Mouse (Mus musculus) lung, embryonic 15.5 days (tissue): Measurements from ENCODE around the gene Fbxw19. TPM values are rescaled to one million over a fixed set of nuclear protein-coding genes. Genes with fewer than 3 reads are reported as not detected.
"Not testable (repeated sequence)": the region's sequence is repeated elsewhere in the genome, so short reads cannot be mapped to it uniquely, and the experiment has no call there.

Source experiments
- ATAC-seq: fragments of 200-750 bp; cut with Nextera tagmentation; 2 replicates; pipeline ENCODE4 v1.8.0; 2017; ENCODE audit warnings: moderate number of reproducible peaks, borderline replicate concordance; ENCODE audit not compliant: low FRiP score, low TSS enrichment; ENCODE audit errors: extremely low read depth
- H3K27ac ChIP-seq: fragments of 300-500 bp; sonication (generic); 2 replicates; pipeline ENCODE4 v1.5.1; 2015; ENCODE audit warnings: moderate library complexity, mild to moderate bottlenecking, inconsistent platforms
- H3K27me3 ChIP-seq: fragments of 300-500 bp; sonication (generic); 2 replicates; pipeline ENCODE4 v1.6.1; 2015; ENCODE audit warnings: inconsistent platforms
- H3K36me3 ChIP-seq: fragments of 300-500 bp; sonication (generic); 2 replicates; pipeline ENCODE4 v1.6.1; 2015; ENCODE audit warnings: inconsistent platforms
- H3K4me1 ChIP-seq: fragments of 300-500 bp; sonication (generic); 2 replicates; pipeline ENCODE4 v1.6.1; 2015; ENCODE audit warnings: inconsistent platforms
- H3K4me2 ChIP-seq: fragments of 300-500 bp; sonication (generic); 2 replicates; pipeline ENCODE4 v1.6.1; 2015; ENCODE audit warnings: inconsistent platforms, mild to moderate bottlenecking, moderate library complexity
- H3K4me3 ChIP-seq: fragments of 300-500 bp; sonication (generic); 2 replicates; pipeline ENCODE4 v1.5.1; 2015; ENCODE audit warnings: mild to moderate bottlenecking, inconsistent platforms
- H3K9ac ChIP-seq: fragments of 300-500 bp; sonication (generic); 2 replicates; pipeline ENCODE4 v1.6.1; 2015; ENCODE audit warnings: inconsistent platforms
- H3K9me3 ChIP-seq: fragments of 300-500 bp; sonication (generic); 2 replicates; pipeline ENCODE4 v1.6.1; 2016; ENCODE audit warnings: inconsistent platforms
- WGBS: fragments of 180-500 bp; shearing (Covaris S2); methylation state at CpG from one replicate; pipeline ENCODE4 v1.1.7; 2015; 5-methylcytosine and 5-hydroxymethylcytosine counted together
- polyA plus RNA-seq: library from polyadenylated mRNA; unstranded; fragments of >200 nt; fragmentation: Nextera tagmentation; extraction: Ambion mirVana; gene quantifications from 2 replicates; pipeline ENCODE4 v1.2.1, GENCODE M21; 2015

Fbxw19 gene
- not detected in 2 replicates for polyA plus RNA-seq

- 55% methylated on average over 1 of the region's 1 CpGs for WGBS
- not testable (repeated sequence) for H3K27ac ChIP-seq, H3K36me3 ChIP-seq, H3K9ac ChIP-seq, H3K9me3 ChIP-seq, H3K27me3 ChIP-seq, H3K4me2 ChIP-seq, ATAC-seq, H3K4me3 ChIP-seq, H3K4me1 ChIP-seq
Measured at GRCm38 (mm10) chr9:109495775-109496174, at the start of gene Fbxw19. Gene Fbxw19 (minus strand): TSS chr9:109495875.

GRCm38 (mm10) chr9:109523385-109524064 is 27.9 kb upstream of the Fbxw19 start:
- ATAC-seq, result no peak
- WGBS, result 75% methylated on average over 5 of the region's 5 CpGs
- Histone ChIP-seq H3K4me3 (no peak overlapping the region), H3K27ac (no peak overlapping the region), H3K9me3 (no peaks in the 10 kb centered on the region), H3K4me2 (no peak overlapping the region), H3K36me3 (no peaks in the 10 kb centered on the region), H3K9ac (no peak overlapping the region), H3K27me3 (no peaks in the 10 kb centered on the region), H3K4me1 (no peaks in the 10 kb centered on the region)

- Histone ChIP-seq H3K4me1 (no peaks in the 10 kb centered on the region), H3K4me2 (no peak within 1 kb of the TSS), H3K27ac (no peak within 1 kb of the TSS), H3K9me3 (no peaks in the 10 kb centered on the region), H3K9ac (no peak within 1 kb of the TSS), H3K36me3 (no peaks in the 10 kb centered on the region), H3K27me3 (no peaks in the 10 kb centered on the region), H3K4me3 (no peak within 1 kb of the TSS)
- ATAC-seq, result no peak
Measured at GRCm38 (mm10) chr9:109449040-109449439, 46.6 kb downstream of the Fbxw19 start, which contains the start of gene Fbxw16. Gene Fbxw16 (minus strand): TSS chr9:109449140.

- Histone ChIP-seq H3K27ac (no peak overlapping the region), H3K9me3 (no peaks in the 10 kb centered on the region), H3K4me3 (no peak overlapping the region), H3K36me3 (no peaks in the 10 kb centered on the region), H3K27me3 (no peaks in the 10 kb centered on the region), H3K4me2 (no peak overlapping the region), H3K4me1 (no peaks in the 10 kb centered on the region), H3K9ac (no peak overlapping the region)
- ATAC-seq, result no peak
- 72% methylated on average over 1 of the region's 1 CpGs for WGBS
Measured at GRCm38 (mm10) chr9:109432956-109433355, 62.7 kb downstream of the Fbxw19 start.

Other genes starting within 250 kb of the Fbxw19 start
- not detected in 2 replicates for gene Fbxw14, start 208.2 kb downstream of the Fbxw19 start, polyA plus RNA-seq
- gene Fbxw28, start 156.2 kb downstream of the Fbxw19 start, polyA plus RNA-seq, result not detected in 2 replicates
- not detected in 2 replicates for gene Fbxw22, start 91.6 kb downstream of the Fbxw19 start, polyA plus RNA-seq
- not detected in 2 replicates for gene Fbxw16, start 46.7 kb downstream of the Fbxw19 start, polyA plus RNA-seq
- gene Fbxw15, start 72.4 kb upstream of the Fbxw19 start, polyA plus RNA-seq, result not detected in 2 replicates
- gene Fbxw24, start 130.2 kb upstream of the Fbxw19 start, polyA plus RNA-seq, result 0.10 TPM in 1 of 2 replicates, not detected in the other
- not detected in 2 replicates for gene Fbxw25, start 168.8 kb upstream of the Fbxw19 start, polyA plus RNA-seq
- gene Fbxw18, start 206.8 kb upstream of the Fbxw19 start, polyA plus RNA-seq, result not detected in 2 replicates